Mouse (Mus musculus) forebrain, embryonic 13.5 days (tissue): ENCODE results near the gene Rorc. TPM values are rescaled to one million over a fixed set of nuclear protein-coding genes. Genes with fewer than 3 reads are reported as not detected.

Experiments used
- ATAC-seq: fragments of 200-750 bp; cut with Nextera tagmentation; 2 replicates; pipeline ENCODE4 v1.8.0; 2017
- H3K27ac ChIP-seq: fragments of 300-500 bp; sonication (generic); 2 replicates; pipeline ENCODE4 v1.5.1; 2015; ENCODE audit warnings: inconsistent platforms, mild to moderate bottlenecking, moderate library complexity
- H3K27me3 ChIP-seq: fragments of 300-500 bp; sonication (generic); 2 replicates; pipeline ENCODE4 v1.6.1; 2015; ENCODE audit warnings: mild to moderate bottlenecking, inconsistent platforms
- H3K36me3 ChIP-seq: fragments of 300-500 bp; sonication (generic); 2 replicates; pipeline ENCODE4 v1.6.1; 2015; ENCODE audit warnings: mild to moderate bottlenecking, inconsistent platforms; ENCODE audit not compliant: poor library complexity, severe bottlenecking
- H3K4me1 ChIP-seq: fragments of 300-500 bp; sonication (generic); 2 replicates; pipeline ENCODE4 v1.6.1; 2015; ENCODE audit warnings: inconsistent platforms
- H3K4me2 ChIP-seq: fragments of 300-500 bp; sonication (generic); 2 replicates; pipeline ENCODE4 v1.6.1; 2015; ENCODE audit warnings: inconsistent platforms, mild to moderate bottlenecking, moderate library complexity
- H3K4me3 ChIP-seq: fragments of 300-500 bp; sonication (generic); 2 replicates; pipeline ENCODE4 v1.5.1; 2015; ENCODE audit warnings: mild to moderate bottlenecking, inconsistent platforms
- H3K9ac ChIP-seq: fragments of 300-500 bp; sonication (generic); 2 replicates; pipeline ENCODE4 v1.6.1; 2015; ENCODE audit warnings: mild to moderate bottlenecking, inconsistent platforms
- H3K9me3 ChIP-seq: fragments of 300-500 bp; sonication (generic); replicated peaks from 2 replicates; pipeline ENCODE4 v1.6.1; 2016; ENCODE audit warnings: inconsistent platforms
- WGBS: fragments of 180-500 bp; shearing (Covaris S2); methylation state at CpG from one replicate; pipeline ENCODE4 v1.1.7; 2015; 5-methylcytosine and 5-hydroxymethylcytosine counted together
- polyA plus RNA-seq: library from polyadenylated mRNA; unstranded; fragments of >200 nt; fragmentation: Nextera tagmentation; extraction: Ambion mirVana; gene quantifications from 2 replicates; pipeline ENCODE4 v1.2.1, GENCODE M21; 2015

Gene Rorc
- polyA plus RNA-seq, result 1.7 and 2.1 TPM in 2 replicates

DNA sequence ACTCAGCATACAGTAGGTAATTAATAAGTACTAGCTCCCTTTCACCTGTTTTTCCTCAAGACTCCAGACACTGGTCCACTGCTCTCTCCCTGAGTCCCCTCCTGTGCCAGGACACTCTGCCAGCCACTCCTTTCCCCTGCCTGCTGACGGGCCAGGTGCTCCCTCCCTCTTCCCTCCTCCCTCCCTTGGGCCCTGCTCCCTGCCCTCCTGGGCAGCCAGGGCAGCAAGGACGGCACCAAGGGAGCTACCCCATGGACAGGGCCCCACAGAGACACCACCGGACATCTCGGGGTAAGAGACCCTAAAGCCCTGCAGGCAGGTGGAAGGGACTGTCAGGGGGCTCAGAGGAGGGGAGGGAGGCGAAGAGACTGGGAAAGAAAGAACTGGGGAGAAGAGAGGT lies at the start of gene Rorc:
TSS of gene Rorc (plus strand) at position 154 of the 400 bp plus-strand sequence.
- Histone ChIP-seq H3K27ac (no peak within 1 kb of the TSS), H3K4me1 (peaks cover 29% of the 10 kb centered on the region), H3K9ac (peak within 1 kb of the TSS; percentile 51), H3K27me3 (no peaks in the 10 kb centered on the region), H3K4me3 (peak within 1 kb of the TSS; percentile 25), H3K9me3 (no peaks in the 10 kb centered on the region), H3K4me2 (peak within 1 kb of the TSS; percentile 55), H3K36me3 (no peaks in the 10 kb centered on the region)
- ATAC-seq, result no peak
- WGBS, result 14% methylated on average over 5 of the region's 5 CpGs

DNA sequence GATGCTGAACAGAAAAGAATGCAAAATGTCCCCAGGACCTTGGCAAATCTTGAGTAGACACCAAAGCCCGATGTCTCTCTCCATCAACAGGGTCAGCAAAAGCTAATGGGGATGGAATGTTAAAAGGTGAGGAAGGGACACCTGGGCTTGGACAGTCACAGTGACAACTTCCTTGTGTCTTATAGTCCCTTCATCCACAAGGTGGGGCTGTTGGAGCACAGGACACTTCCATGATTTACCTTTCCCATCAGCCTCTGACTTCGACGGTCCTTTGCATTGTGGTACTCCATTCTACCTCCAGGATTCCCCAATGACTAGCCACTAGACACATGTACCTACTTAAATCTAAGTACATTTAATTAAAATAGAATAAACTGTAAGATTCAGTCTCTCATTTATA lies 43.9 kb upstream of the Rorc start:
- 67% methylated on average over 3 of the region's 3 CpGs for WGBS
- no peak overlapping the region for H3K27ac ChIP-seq
- H3K4me1 ChIP-seq, result no peaks in the 10 kb centered on the region
- H3K9ac ChIP-seq, result no peak overlapping the region
- H3K4me2 ChIP-seq, result no peak overlapping the region
- H3K36me3 ChIP-seq, result 0 out of 2 replicates have a peak, but pooled peaks cover 8% of the 10 kb centered on the region
- no peaks in the 10 kb centered on the region for H3K27me3 ChIP-seq
- ATAC-seq, result no peak
- no peaks in the 10 kb centered on the region for H3K9me3 ChIP-seq
- H3K4me3 ChIP-seq, result no peak overlapping the region

DNA sequence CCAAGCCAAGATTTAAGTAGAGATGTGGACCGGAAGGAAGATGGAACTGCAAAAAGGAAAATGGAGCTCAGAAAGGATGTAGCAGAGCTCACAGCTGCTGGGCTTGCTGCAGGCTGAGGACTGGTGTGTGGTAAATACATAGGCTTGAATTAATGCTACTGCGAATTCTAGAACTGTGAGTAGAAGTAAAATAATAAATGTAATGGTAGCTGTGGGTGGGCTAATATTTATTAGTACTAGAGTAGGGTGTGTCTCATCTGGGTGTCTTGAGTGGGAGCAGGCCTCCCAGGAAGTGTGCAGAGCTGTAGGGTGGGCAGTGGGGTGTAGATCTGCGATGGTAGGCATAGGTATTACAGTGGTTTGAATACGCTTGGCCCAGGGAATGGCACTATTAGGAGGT lies 38.2 kb upstream of the Rorc start:
- H3K9me3 ChIP-seq, result no peaks in the 10 kb centered on the region
- H3K9ac ChIP-seq, result no peak overlapping the region
- H3K27me3 ChIP-seq, result no peaks in the 10 kb centered on the region
- H3K4me1 ChIP-seq, result no peaks in the 10 kb centered on the region
- no peak overlapping the region for H3K4me3 ChIP-seq
- 0 out of 2 replicates have a peak, but pooled peaks cover under 1% of the 10 kb centered on the region for H3K36me3 ChIP-seq
- no peak for ATAC-seq
- WGBS, result 91% methylated on average over 4 of the region's 4 CpGs
- H3K27ac ChIP-seq, result no peak overlapping the region
- no peak overlapping the region for H3K4me2 ChIP-seq

DNA sequence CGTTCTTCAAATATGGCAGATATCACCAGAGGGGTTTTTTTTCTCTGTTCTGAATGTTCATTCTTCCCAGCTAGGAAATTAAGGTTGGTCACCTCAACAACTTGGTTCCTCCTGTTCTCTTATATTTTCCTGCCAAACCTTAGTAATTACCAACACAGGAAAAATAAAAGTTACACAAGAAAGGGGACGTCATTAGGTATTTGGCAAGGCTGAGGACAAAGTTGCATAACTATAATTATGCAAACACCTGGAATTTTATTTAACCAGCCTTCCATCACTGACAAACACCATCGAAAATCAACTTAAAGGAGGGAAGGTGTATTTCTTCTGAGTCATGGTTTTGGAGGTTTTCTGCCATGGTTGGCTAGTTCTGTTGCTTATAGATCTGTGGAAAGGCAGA lies 34.1 kb upstream of the Rorc start:
- H3K9me3 ChIP-seq, result no peaks in the 10 kb centered on the region
- no peak for ATAC-seq
- H3K4me3 ChIP-seq, result no peak overlapping the region
- H3K27me3 ChIP-seq, result no peaks in the 10 kb centered on the region
- H3K4me2 ChIP-seq, result no peak overlapping the region
- 83% methylated on average over 3 of the region's 3 CpGs for WGBS
- no peak overlapping the region for H3K9ac ChIP-seq
- 0 out of 2 replicates have a peak, but pooled peaks cover 8% of the 10 kb centered on the region for H3K4me1 ChIP-seq
- H3K27ac ChIP-seq, result no peak overlapping the region
- no peaks in the 10 kb centered on the region for H3K36me3 ChIP-seq

DNA sequence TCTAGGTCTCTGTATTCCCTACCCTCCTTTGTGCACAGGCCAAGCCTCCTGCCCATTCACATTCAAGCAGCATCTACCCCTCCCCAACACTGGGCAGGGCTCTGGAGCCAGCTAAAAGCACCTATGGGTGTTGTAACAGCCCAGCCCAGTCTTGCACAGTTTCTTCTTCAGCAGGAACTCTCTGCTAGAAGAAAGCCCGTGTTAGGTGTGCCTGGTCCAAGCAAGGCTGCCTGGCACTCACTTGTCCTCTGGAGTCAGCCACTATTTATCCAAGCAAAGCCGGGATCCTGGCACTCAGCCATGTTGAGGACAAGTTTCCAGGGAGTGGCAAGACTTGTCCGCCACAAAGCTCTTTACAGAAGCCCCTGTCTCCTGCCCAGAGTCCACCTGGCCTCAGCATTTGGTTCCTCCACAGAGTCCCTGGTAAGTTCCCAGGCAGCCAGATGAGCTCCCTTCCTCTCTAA lies 30.6 kb upstream of the Rorc start, which contains the start of gene Them5:
TSS of gene Them5 (plus strand) at position 141 of the 464 bp plus-strand sequence.
- no peaks in the 10 kb centered on the region for H3K27me3 ChIP-seq
- no peak within 1 kb of the TSS for H3K9ac ChIP-seq
- WGBS, result 57% methylated on average over 3 of the region's 3 CpGs
- H3K36me3 ChIP-seq, result no peaks in the 10 kb centered on the region
- 0 out of 2 replicates have a peak, but pooled peaks cover 8% of the 10 kb centered on the region for H3K4me1 ChIP-seq
- no peak within 1 kb of the TSS for H3K4me2 ChIP-seq
- no peak for ATAC-seq
- H3K9me3 ChIP-seq, result no peaks in the 10 kb centered on the region
- no peak within 1 kb of the TSS for H3K4me3 ChIP-seq
- H3K27ac ChIP-seq, result peak within 1 kb of the TSS; percentile 61

DNA sequence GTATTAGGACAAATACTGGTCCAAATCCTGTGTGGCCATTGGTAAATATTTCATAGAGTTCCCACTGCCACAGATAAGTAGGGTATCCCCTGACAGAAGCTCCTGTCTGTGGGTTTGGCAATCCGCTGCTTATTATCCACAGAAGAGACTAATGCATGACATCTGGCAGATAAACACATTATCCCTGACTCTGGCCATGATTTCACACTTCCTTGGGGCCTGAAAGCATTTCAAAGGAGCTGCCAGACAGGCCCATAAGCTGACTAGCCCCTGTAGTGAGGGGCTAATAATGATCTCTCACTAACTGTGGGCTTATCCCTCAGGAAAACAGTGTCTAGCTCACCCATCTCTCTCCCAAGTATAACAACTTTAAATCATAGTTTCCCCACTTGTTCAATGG lies 30.0 kb upstream of the Rorc start:
- ATAC-seq, result peak; percentile 61; the same call in 1 of the 2 replicates
- H3K9me3 ChIP-seq, result no peaks in the 10 kb centered on the region
- WGBS, result 69% methylated on average over 1 of the region's 1 CpGs

DNA sequence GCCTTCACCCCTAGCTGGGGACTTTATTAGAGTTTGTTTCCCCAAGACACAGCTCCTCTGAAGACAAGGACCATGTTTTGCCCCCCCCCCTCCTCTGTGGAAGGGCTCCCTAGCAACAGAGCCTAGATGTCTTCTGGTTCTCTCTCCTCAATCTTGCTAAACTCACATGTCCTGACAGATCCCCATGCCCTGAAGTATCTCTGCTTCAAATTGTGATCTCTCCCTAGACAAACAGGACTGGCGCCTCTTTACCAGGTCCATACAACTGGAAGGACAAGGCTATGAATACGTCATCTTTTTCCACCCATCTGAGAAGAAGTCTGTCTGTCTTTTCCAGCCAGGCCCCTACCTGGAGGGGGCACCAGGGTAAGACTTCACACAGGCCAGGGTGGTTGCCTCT lies 28.4 kb upstream of the Rorc start:
- no peak for ATAC-seq
- Histone ChIP-seq H3K9me3 (no peaks in the 10 kb centered on the region), H3K4me1 (0 out of 2 replicates have a peak, but pooled peaks cover 8% of the 10 kb centered on the region), H3K27ac (no peak overlapping the region), H3K27me3 (no peaks in the 10 kb centered on the region), H3K4me2 (no peak overlapping the region), H3K4me3 (no peak overlapping the region), H3K9ac (no peak overlapping the region), H3K36me3 (no peaks in the 10 kb centered on the region)
- WGBS, result 81% methylated on average over 2 of the region's 2 CpGs

More for the DNA sequence above, 30.0 kb upstream of the Rorc start:
- H3K27ac ChIP-seq, result peak overlapping the region; percentile 61; the same call in 1 of the 2 replicates
- H3K9ac ChIP-seq, result no peak overlapping the region
- H3K4me3 ChIP-seq, result no peak overlapping the region
- H3K36me3 ChIP-seq, result no peaks in the 10 kb centered on the region
- no peaks in the 10 kb centered on the region for H3K27me3 ChIP-seq
- 0 out of 2 replicates have a peak, but pooled peaks cover 8% of the 10 kb centered on the region for H3K4me1 ChIP-seq
- H3K4me2 ChIP-seq, result no peak overlapping the region

DNA sequence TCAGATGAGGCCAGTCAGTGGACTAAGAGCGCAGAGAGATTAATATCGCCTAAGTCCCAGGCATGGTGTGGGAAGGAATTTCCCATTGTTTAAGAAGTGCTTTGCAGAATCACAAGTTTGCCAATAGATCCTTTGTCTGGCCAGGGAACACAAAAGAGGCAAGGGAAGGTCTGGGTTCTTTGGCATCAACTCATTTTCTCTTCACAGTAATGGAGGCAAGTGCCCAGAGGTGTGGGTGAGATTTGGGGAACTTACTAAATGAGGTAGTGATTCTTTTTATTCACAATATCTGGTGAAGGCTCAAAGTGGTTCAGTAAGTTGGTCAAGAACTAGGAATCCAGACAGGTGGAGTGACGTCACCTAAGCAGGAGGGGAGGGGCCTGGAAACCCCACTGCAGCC lies 27.7 kb upstream of the Rorc start:
- Histone ChIP-seq H3K9me3 (no peaks in the 10 kb centered on the region), H3K4me1 (0 out of 2 replicates have a peak, but pooled peaks cover 8% of the 10 kb centered on the region), H3K27me3 (no peaks in the 10 kb centered on the region), H3K9ac (no peak overlapping the region), H3K27ac (no peak overlapping the region), H3K4me3 (no peak overlapping the region), H3K4me2 (no peak overlapping the region), H3K36me3 (no peaks in the 10 kb centered on the region)
- WGBS, result 52% methylated on average over 3 of the region's 3 CpGs
- ATAC-seq, result no peak

DNA sequence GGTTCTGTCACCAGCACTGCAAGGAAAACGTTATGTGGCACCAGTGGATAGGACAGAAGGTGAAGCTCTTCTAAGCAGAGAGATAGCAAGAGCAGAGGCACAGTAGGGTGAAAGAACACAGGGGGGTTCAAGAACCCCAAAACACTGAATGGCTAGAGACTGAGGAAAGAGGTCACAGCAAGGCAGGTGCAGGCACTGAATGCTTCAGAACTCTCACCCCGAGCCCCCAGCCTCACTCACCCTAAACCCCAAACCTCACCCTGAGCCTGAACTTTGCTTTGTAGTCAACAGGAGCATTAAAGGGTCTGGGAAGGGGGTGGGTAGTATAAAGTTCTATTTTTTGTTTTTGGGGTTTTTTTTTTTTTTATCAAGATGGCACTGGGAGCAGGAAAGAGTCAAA lies 24.4 kb upstream of the Rorc start:
- ATAC-seq, result no peak
- Histone ChIP-seq H3K27me3 (no peaks in the 10 kb centered on the region), H3K4me1 (no peaks in the 10 kb centered on the region), H3K27ac (no peak overlapping the region), H3K9ac (no peak overlapping the region), H3K4me2 (no peak overlapping the region), H3K9me3 (0 out of 2 replicates have a peak, but pooled peaks cover 4% of the 10 kb centered on the region), H3K36me3 (no peaks in the 10 kb centered on the region), H3K4me3 (no peak overlapping the region)
- WGBS, result 82% methylated on average over 2 of the region's 2 CpGs

DNA sequence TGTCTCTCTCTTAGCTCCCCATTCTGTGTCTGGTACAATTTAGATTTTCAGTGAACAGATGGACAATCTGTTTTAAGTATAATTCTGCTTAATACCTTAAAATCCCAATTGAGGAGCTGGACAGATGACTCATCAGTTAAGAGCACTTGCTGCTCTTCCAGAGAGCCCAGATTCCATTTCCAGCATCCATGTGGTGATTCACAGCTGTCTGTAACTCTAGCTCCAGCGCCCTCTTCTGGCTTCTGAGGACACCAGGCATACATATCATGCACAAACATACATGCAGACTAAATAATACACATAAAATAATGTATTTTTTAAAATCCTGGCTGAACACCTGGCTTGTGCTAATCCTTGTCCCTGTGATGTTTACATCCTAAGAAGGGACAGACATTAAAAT lies 11.8 kb upstream of the Rorc start:
- Histone ChIP-seq H3K27me3 (peaks cover 37% of the 10 kb centered on the region), H3K4me2 (no peak overlapping the region), H3K4me3 (no peak overlapping the region), H3K9me3 (no peaks in the 10 kb centered on the region; the same call in 1 of the 2 replicates), H3K27ac (no peak overlapping the region), H3K4me1 (peaks cover 6% of the 10 kb centered on the region; the same call in 1 of the 2 replicates), H3K9ac (no peak overlapping the region), H3K36me3 (no peaks in the 10 kb centered on the region)
- no peak for ATAC-seq
- 3% methylated on average over 1 of the region's 1 CpGs for WGBS

DNA sequence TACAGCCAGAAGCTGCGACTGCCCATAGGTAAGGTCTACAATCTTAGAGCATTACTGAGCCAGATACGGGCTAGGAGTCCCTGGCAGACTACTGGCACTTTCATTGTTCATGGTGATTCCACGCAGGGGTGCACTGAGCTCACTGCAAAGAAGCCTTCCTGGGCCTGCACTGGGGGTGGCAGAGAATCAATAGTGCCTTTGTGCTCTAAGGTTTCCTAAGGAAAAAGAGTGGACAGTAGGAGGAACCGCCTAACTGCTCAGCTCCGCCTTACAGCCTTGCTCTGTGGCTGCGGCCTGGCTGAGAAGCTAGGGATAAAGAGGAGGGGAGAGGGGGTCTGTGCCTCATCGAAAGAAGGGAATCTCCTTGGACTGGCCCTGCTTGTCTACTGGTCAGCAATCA lies 10.5 kb upstream of the Rorc start, which contains the start of gene C2cd4d:
TSS of gene C2cd4d (plus strand) at position 301 of the 400 bp plus-strand sequence.
- peaks cover 6% of the 10 kb centered on the region; the same call in 1 of the 2 replicates for H3K4me1 ChIP-seq
- peak within 1 kb of the TSS; percentile 90 for H3K4me2 ChIP-seq
- 17% methylated on average over 7 of the region's 7 CpGs for whole genome bisulfite sequencing
- H3K27me3 ChIP-seq, result peaks cover 42% of the 10 kb centered on the region
- peak within 1 kb of the TSS; percentile 56 for H3K4me3 ChIP-seq
- H3K9ac ChIP-seq, result peak within 1 kb of the TSS; percentile 83
- no peaks in the 10 kb centered on the region; the same call in 1 of the 2 replicates for H3K9me3 ChIP-seq
- H3K36me3 ChIP-seq, result no peaks in the 10 kb centered on the region
- ATAC-seq, result no peak
- H3K27ac ChIP-seq, result no peak within 1 kb of the TSS

DNA sequence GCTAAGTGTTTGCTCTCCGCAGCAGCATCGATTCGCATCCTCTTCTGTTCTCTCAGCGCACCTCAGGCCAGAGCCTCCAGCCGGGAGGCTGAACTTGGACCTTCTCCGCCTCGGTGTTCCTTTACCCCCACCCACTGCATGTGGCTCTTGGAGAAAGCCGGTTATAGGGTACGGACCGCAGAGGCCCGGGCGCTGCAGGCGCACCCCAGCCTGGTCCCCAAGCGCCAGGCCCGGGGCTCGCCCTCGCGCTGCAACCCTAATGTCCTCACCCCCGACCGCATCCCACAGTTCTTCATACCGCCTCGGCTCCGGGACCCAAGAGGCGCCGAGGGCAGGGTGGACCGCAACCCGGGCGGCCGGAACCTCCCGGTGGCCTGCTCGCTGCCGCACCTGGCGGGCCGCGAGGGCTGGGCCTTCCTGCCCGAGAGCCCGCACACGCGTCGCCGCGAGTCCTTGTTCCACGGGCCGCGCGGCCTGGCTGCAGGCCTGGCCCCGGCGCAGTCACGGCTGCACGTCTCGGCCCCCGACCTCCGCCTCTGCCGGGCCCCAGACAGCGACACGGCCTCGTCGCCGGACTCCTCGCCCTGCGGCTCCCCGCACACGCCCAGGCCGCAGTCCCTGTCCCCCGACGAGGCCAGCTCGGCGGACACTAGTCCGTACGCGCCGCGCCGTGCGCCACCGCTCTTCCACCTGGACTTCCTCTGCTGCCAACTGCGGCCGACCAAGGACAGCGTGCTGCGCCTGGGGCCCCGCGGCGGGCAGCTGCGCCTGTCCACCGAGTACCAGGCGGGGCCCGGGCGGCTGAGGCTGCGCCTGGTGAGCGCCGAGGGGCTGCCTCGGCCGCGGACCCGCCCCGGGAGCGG lies 9.1 kb upstream of the Rorc start:
- H3K27ac ChIP-seq, result no peak overlapping the region

More for the DNA sequence above, 9.1 kb upstream of the Rorc start:
- H3K9ac ChIP-seq, result peak overlapping the region; percentile 83
- no peaks in the 10 kb centered on the region for H3K36me3 ChIP-seq
- peak; percentile 72 for ATAC-seq
- 6% methylated on average over 79 of the region's 97 CpGs for WGBS
- no peaks in the 10 kb centered on the region; the same call in 1 of the 2 replicates for H3K9me3 ChIP-seq
- peak overlapping the region; percentile 90 for H3K4me2 ChIP-seq
- H3K4me3 ChIP-seq, result peak overlapping the region; percentile 56
- peaks cover 42% of the 10 kb centered on the region for H3K27me3 ChIP-seq
- H3K4me1 ChIP-seq, result peaks cover 6% of the 10 kb centered on the region; the same call in 1 of the 2 replicates
